Mouse (Mus musculus): ENCODE measurements at regions not wholly inside any gene's neighbourhood (a gene's known extent, or its start where the extent isn't known, plus 50 kb on each side); places are given as distances from the start of the nearest gene placed in this dataset.
A peak's percentile ranks its signal among the peaks of the same experiment; 100 is the strongest.

DNA sequence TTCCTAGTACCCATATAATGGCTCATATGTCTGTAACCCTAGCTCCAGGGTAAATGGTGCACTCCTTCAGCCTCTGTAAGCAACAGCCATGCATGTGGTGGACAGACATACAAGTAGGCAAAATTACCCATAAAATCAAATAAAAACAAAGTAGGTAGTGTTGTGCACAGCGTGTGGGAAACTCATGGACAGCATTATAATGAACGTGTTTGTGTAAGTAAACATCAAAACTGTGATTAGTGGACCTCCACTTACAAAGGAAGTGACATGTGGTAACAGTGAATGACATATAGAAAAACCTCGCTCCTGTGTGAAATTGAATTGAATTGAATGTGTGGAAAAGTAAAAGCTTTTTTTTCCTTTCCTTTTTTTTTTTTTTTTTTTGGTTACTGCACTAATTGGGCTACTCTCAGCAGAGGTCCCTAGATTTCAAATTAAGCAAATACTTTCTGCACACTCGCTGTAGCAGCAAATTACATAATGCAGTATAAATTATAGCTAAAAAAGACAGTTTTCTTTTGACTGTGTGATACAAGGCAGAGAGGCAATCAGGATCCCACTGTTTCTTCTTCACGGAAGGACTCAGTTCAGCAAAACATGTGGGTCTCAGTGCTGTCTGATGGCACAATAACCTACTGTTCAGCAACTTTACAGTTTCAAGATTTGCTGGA is 1035.0 kb upstream of the Lrrtm3 start:
- Histone ChIP-seq H3K27me3 (replicated peaks; ENCODE audit: control insufficient read depth, insufficient read depth, low read length) (no peaks in the 10 kb centered on the region), H3K4me3 (ENCODE audit: low read length) (no peak overlapping the region), H3K9me3 (ENCODE audit: control insufficient read depth, low read length) (no peaks in the 10 kb centered on the region), H3K9ac (ENCODE audit: low read depth, low read length) (no peak overlapping the region), H3K27ac (ENCODE audit: low read length) (no peak overlapping the region), H3K4me1 (ENCODE audit: control insufficient read depth, insufficient read depth, low read length) (no peaks in the 10 kb centered on the region), H3K36me3 (ENCODE audit: control insufficient read depth, insufficient read depth, low read length) (no peaks in the 10 kb centered on the region), H3K4me2 (ENCODE audit: low read depth, low read length) (no peak overlapping the region)
- 70% methylated on average over 5 of the region's 5 CpGs for WGBS
- ATAC-seq = no peak

DNA sequence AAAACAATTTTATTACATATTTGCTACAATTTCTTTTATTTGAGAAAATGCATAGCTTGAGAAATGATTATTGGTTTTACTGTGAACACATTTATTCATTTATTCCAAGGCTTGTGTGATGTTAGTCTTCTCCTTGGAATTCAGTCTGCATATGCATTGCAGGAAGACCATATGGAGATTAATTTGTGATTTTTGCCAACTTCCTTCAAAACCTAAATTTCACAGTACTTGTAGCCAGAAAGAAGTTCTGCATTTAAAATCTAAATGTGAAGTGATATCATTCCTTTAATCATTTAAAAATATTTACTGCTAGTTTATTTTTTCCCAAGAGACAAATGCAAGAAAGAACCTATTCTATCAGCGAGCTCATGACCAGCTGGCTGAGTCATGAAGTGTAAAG is 1028.1 kb upstream of the Lrrtm3 start:
- H3K4me2 ChIP-seq (ENCODE audit: low read depth, low read length) = no peak overlapping the region
- no peak overlapping the region for H3K9ac ChIP-seq (ENCODE audit: low read depth, low read length)
- H3K9me3 ChIP-seq (ENCODE audit: control insufficient read depth, low read length) = no peaks in the 10 kb centered on the region
- no peaks in the 10 kb centered on the region for H3K27me3 ChIP-seq (replicated peaks; ENCODE audit: control insufficient read depth, insufficient read depth, low read length)
- no peak overlapping the region for H3K4me3 ChIP-seq (ENCODE audit: low read length)
- H3K27ac ChIP-seq (ENCODE audit: low read length) = no peak overlapping the region
- WGBS = 71% methylated on average over 1 of the region's 1 CpGs
- no peaks in the 10 kb centered on the region for H3K4me1 ChIP-seq (ENCODE audit: control insufficient read depth, insufficient read depth, low read length)
- ATAC-seq = no peak
- no peaks in the 10 kb centered on the region for H3K36me3 ChIP-seq (ENCODE audit: control insufficient read depth, insufficient read depth, low read length)

DNA sequence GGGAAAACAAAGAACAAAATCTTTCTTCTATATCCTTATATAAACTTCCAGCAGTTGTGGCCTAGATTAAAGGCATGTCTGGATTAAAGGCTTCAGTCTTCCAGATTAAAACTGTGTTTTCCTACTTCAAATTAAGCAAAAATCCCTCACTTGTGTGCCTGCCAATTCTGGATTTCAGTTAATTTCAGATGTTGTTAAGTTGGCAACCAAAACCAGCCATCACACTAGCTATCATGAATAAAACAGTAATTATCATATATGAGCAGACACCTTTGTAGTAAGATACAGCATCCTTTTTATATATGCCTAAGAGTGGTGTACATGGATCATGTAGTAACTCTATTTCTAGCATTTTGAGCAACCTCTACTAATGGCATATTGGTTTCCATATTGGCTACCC is 1024.5 kb upstream of the Lrrtm3 start:
- H3K4me3 ChIP-seq (ENCODE audit: low read length) = no peak overlapping the region
- H3K4me2 ChIP-seq (ENCODE audit: low read depth, low read length) = no peak overlapping the region
- H3K4me1 ChIP-seq (ENCODE audit: control insufficient read depth, insufficient read depth, low read length) = no peaks in the 10 kb centered on the region
- ATAC-seq = no peak
- H3K36me3 ChIP-seq (ENCODE audit: control insufficient read depth, insufficient read depth, low read length) = no peaks in the 10 kb centered on the region
- H3K27ac ChIP-seq (ENCODE audit: low read length) = no peak overlapping the region
- no peaks in the 10 kb centered on the region for H3K9me3 ChIP-seq (ENCODE audit: control insufficient read depth, low read length)
- no peak overlapping the region for H3K9ac ChIP-seq (ENCODE audit: low read depth, low read length)
- no peaks in the 10 kb centered on the region for H3K27me3 ChIP-seq (replicated peaks; ENCODE audit: control insufficient read depth, insufficient read depth, low read length)

DNA sequence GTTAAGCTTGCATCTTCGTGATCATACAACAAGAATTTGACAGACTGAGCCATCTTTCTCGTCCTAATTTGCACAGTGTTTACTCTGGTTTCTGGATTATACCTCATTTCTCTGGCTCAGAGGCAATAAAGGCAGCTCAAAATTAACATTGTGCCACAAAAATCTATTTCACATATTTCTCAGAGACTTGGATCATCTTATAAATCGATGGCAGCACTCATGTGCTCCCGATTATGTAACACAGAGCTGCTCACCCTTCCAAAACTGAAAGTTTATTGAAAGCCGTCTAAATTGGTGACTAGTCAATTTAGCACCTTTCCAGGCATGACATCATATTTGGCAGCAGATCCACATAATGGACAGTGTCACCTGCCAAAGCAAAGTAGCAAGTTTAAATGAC is 1020.7 kb upstream of the Lrrtm3 start:
- Histone ChIP-seq H3K36me3 (ENCODE audit: control insufficient read depth, insufficient read depth, low read length) (no peaks in the 10 kb centered on the region), H3K4me1 (ENCODE audit: control insufficient read depth, insufficient read depth, low read length) (no peaks in the 10 kb centered on the region), H3K27ac (ENCODE audit: low read length) (no peak overlapping the region), H3K27me3 (replicated peaks; ENCODE audit: control insufficient read depth, insufficient read depth, low read length) (no peaks in the 10 kb centered on the region), H3K4me2 (ENCODE audit: low read depth, low read length) (no peak overlapping the region), H3K4me3 (ENCODE audit: low read length) (no peak overlapping the region), H3K9me3 (ENCODE audit: control insufficient read depth, low read length) (no peaks in the 10 kb centered on the region), H3K9ac (ENCODE audit: low read depth, low read length) (no peak overlapping the region)
- no peak for ATAC-seq
- 69% methylated on average over 5 of the region's 5 CpGs for WGBS

DNA sequence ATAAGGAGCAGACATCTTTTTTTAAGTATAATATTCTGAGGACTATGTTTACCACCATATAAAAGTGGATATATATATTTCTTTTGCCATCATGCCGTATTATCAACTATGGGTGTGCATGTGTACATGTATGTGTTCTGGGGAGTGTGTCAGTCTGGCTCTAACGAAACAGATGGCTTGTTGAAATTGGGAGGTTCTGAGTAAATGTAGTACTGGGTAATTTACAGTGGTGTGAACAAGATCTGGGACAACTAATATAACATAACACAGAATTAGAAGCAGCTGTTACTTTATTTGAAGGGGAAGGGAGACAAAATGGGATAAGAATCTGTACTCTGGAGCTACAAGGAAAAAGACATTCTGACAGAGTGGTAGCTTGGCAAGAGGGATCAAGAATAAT is 1017.3 kb upstream of the Lrrtm3 start:
- H3K9ac ChIP-seq (ENCODE audit: low read depth, low read length) = no peak overlapping the region
- no peaks in the 10 kb centered on the region for H3K4me1 ChIP-seq (ENCODE audit: control insufficient read depth, insufficient read depth, low read length)
- no peaks in the 10 kb centered on the region for H3K27me3 ChIP-seq (replicated peaks; ENCODE audit: control insufficient read depth, insufficient read depth, low read length)
- H3K4me3 ChIP-seq (ENCODE audit: low read length) = no peak overlapping the region
- no peak overlapping the region for H3K27ac ChIP-seq (ENCODE audit: low read length)
- no peak for ATAC-seq
- H3K4me2 ChIP-seq (ENCODE audit: low read depth, low read length) = no peak overlapping the region
- no peaks in the 10 kb centered on the region for H3K36me3 ChIP-seq (ENCODE audit: control insufficient read depth, insufficient read depth, low read length)
- no peaks in the 10 kb centered on the region for H3K9me3 ChIP-seq (ENCODE audit: control insufficient read depth, low read length)
- WGBS = 83% methylated on average over 2 of the region's 2 CpGs

DNA sequence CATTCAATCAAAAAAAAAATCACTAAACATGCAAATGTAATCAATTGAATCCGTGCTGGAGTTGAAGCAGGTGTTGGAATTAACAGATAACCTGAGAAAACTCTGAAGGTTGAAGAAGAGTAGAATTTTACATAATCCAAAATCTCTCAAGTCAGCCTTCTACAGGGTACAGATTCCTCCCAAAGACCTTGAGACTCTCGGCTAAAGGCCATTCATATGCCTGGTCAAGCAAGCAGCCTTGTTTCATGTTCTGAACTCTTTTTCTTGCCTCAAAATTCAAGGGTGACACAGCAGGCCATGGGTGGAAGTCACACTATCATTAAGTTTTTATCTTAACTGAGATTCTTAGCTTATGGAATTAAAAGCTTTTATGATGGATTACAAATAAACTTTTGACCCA is 994.4 kb upstream of the Lrrtm3 start:
- Histone ChIP-seq H3K27me3 (replicated peaks; ENCODE audit: control insufficient read depth, insufficient read depth, low read length) (no peaks in the 10 kb centered on the region), H3K4me1 (ENCODE audit: control insufficient read depth, insufficient read depth, low read length) (no peaks in the 10 kb centered on the region), H3K9ac (ENCODE audit: low read depth, low read length) (no peak overlapping the region), H3K36me3 (ENCODE audit: control insufficient read depth, insufficient read depth, low read length) (no peaks in the 10 kb centered on the region), H3K9me3 (ENCODE audit: control insufficient read depth, low read length) (no peaks in the 10 kb centered on the region), H3K4me3 (ENCODE audit: low read length) (no peak overlapping the region), H3K27ac (ENCODE audit: low read length) (no peak overlapping the region), H3K4me2 (ENCODE audit: low read depth, low read length) (no peak overlapping the region)
- no peak for ATAC-seq
- 75% methylated on average over 2 of the region's 2 CpGs for WGBS

DNA sequence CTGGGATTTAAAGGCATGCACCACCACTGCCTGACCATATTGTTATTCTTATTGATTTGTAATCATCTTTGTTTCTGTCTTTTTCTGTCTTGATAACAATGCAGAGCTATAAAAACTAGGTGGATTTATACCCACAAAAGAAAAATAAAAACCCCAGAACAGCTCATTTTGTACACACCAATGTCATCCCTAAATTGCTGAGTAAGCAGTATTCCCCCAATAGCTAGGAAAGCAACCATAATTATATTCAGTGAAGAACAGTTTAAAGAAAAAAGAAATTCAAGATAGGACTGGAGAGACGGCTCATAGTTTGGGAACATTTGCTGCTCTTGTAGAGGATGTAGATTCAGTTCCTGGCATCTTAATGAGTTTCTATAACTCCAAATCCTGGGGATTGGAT is 991.6 kb upstream of the Lrrtm3 start:
- H3K36me3 ChIP-seq (ENCODE audit: control insufficient read depth, insufficient read depth, low read length) = no peaks in the 10 kb centered on the region
- no peaks in the 10 kb centered on the region for H3K27me3 ChIP-seq (replicated peaks; ENCODE audit: control insufficient read depth, insufficient read depth, low read length)
- H3K27ac ChIP-seq (ENCODE audit: low read length) = no peak overlapping the region
- H3K4me2 ChIP-seq (ENCODE audit: low read depth, low read length) = no peak overlapping the region
- no peaks in the 10 kb centered on the region for H3K4me1 ChIP-seq (ENCODE audit: control insufficient read depth, insufficient read depth, low read length)
- WGBS = 86% methylated on average over 1 of the region's 1 CpGs
- no peak for ATAC-seq
- H3K9ac ChIP-seq (ENCODE audit: low read depth, low read length) = no peak overlapping the region
- H3K4me3 ChIP-seq (ENCODE audit: low read length) = no peak overlapping the region
- H3K9me3 ChIP-seq (ENCODE audit: control insufficient read depth, low read length) = no peaks in the 10 kb centered on the region

DNA sequence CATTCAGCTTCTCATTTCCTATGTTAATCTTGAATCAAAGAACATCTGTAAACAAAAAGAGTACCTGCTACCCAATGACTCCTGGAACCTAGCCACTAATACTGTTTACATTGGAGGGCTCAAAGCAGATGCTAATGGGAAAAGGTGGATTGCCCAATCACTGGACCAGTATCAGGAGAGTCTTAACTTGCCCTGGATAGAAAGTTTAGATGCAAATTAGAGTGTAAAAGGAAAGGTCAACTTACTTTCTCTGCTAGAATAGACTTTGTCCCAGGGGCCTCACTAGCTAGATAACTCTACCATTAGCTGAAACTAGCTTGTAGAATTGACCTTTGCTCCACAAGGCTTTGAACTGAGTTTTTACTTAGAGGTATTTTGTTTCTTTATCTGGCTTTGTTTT is 968.0 kb upstream of the Lrrtm3 start:
- no peak overlapping the region for H3K4me3 ChIP-seq (ENCODE audit: low read length)
- H3K9me3 ChIP-seq (ENCODE audit: control insufficient read depth, low read length) = no peaks in the 10 kb centered on the region
- no peak overlapping the region for H3K27ac ChIP-seq (ENCODE audit: low read length)
- H3K4me1 ChIP-seq (ENCODE audit: control insufficient read depth, insufficient read depth, low read length) = no peaks in the 10 kb centered on the region
- ATAC-seq = peak; percentile 62
- H3K4me2 ChIP-seq (ENCODE audit: low read depth, low read length) = no peak overlapping the region
- no peaks in the 10 kb centered on the region for H3K27me3 ChIP-seq (replicated peaks; ENCODE audit: control insufficient read depth, insufficient read depth, low read length)
- H3K9ac ChIP-seq (ENCODE audit: low read depth, low read length) = no peak overlapping the region
- no peaks in the 10 kb centered on the region for H3K36me3 ChIP-seq (ENCODE audit: control insufficient read depth, insufficient read depth, low read length)
